ENCODE assay signal across 14 mouse cellular contexts in the genomic region with DNA sequence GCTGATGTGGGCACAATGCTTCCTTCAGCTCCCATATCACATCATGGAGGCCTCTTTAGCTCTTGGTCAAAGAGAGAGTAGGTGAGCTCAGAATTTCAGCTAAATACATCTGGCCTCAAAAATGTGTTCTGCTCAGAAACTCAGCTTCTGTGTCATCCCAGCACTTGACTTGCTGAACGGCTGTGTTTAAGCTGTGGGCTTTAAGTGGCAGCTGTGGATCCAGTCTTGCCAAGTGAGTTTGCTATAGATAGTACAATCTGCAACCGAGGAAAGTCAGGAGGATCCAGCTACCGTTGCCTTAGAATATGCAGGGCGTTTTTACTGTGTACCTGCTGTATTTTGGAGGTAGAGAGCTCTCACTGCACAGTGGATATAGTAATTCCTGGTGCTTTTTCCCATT. TPM values are rescaled to one million over a fixed set of nuclear protein-coding genes. Genes with fewer than 3 reads are reported as not detected.
DNase-seq lines count a peak whose midpoint lies in the region; ATAC-seq and TF ChIP-seq lines count a peak whose summit lies in the region.
"Had no signal": no experiment of that assay in that cellular context is flagged by ENCODE, and none has a peak within 500 bp of the region (broad histone marks: within the 10 kb centered on the region; RNA-seq: fewer than 3 reads in every experiment).

No protein-coding gene starts in this region.

- no peaks in the 10 kb centered on the region for H3K9me3 ChIP-seq in heart, embryonic 12.5 days (replicated peaks)
- no peaks in the 10 kb centered on the region for H3K9me3 ChIP-seq in ES-Bruce4 (replicated peaks; ENCODE audit: control insufficient read depth, insufficient read depth, low read length, poor library complexity, severe bottlenecking)
- H3K9me3 ChIP-seq: forebrain, embryonic 15.5 days; hindbrain, embryonic 15.5 days; liver, embryonic 15.5 days; megakaryocyte, embryonic 14.5 days had no signal

- no peak overlapping the region for H3K4me2 ChIP-seq in heart, embryonic 12.5 days
- H3K4me2 ChIP-seq: forebrain, embryonic 15.5 days; hindbrain, embryonic 15.5 days; liver, embryonic 15.5 days had no signal

- H3K36me3 ChIP-seq in heart, embryonic 12.5 days, result peaks cover 95% of the 10 kb centered on the region
- H3K36me3 ChIP-seq in ES-Bruce4 (ENCODE audit: control insufficient read depth, insufficient read depth, low read length, poor library complexity, severe bottlenecking), result peaks cover 62% of the 10 kb centered on the region

- WGBS in heart, embryonic 12.5 days, result 58% methylated on average over 4 of the region's 4 CpGs

- no peak for ATAC-seq in heart, embryonic 12.5 days (ENCODE audit: insufficient number of reproducible peaks, low FRiP score)
- ATAC-seq: forebrain, embryonic 15.5 days had no signal

- TF ChIP-seq POLR2A in ES-Bruce4 (IDR thresholded peaks at IDR 0.05; ENCODE audit: insufficient read depth, low read length), result no peak

- H3K27me3 ChIP-seq in heart, embryonic 12.5 days (replicated peaks), result no peaks in the 10 kb centered on the region
- H3K27me3 ChIP-seq in ES-Bruce4 (ENCODE audit: control insufficient read depth, insufficient read depth, low read length, poor library complexity, severe bottlenecking), result no peaks in the 10 kb centered on the region
- H3K27me3 ChIP-seq: forebrain, embryonic 15.5 days; hindbrain, embryonic 15.5 days; liver, embryonic 15.5 days; megakaryocyte, embryonic 14.5 days had no signal

- no peak overlapping the region for H3K9ac ChIP-seq in heart, embryonic 12.5 days
- no peak overlapping the region for H3K9ac ChIP-seq in ES-Bruce4 (ENCODE audit: low read depth, poor library complexity, severe bottlenecking)
- H3K9ac ChIP-seq: forebrain, embryonic 15.5 days; hindbrain, embryonic 15.5 days; liver, embryonic 15.5 days had no signal

- H3K4me1 ChIP-seq in heart, embryonic 12.5 days (replicated peaks), result peaks cover 12% of the 10 kb centered on the region
- no peaks in the 10 kb centered on the region for H3K4me1 ChIP-seq in ES-Bruce4 (ENCODE audit: control insufficient read depth, insufficient read depth, low read length)

- intact Hi-C loops in left cerebral cortex, postnatal 14 days (cut with DNase I), result no loop called here

- TF ChIP-seq CTCF in ES-Bruce4 (IDR thresholded peaks at IDR 0.05; ENCODE audit: low read depth, low read length), result no peak

- peak overlapping the region; percentile 17; the same call in 1 of the 2 replicates for H3K27ac ChIP-seq in heart, embryonic 12.5 days (ENCODE audit: poor library complexity, severe bottlenecking)
- H3K27ac ChIP-seq in ES-Bruce4 (ENCODE audit: insufficient read depth, low read length), result peak overlapping the region; percentile 20; the same call in 1 of the 2 replicates
- H3K27ac ChIP-seq: forebrain, embryonic 15.5 days; heart, adult 2 months; hindbrain, embryonic 15.5 days; liver, embryonic 15.5 days had no signal

- no peak for TF ChIP-seq EP300 in ES-Bruce4 (IDR thresholded peaks at IDR 0.05; ENCODE audit: insufficient read depth, low read depth, low read length)

- no peak overlapping the region for H3K4me3 ChIP-seq in heart, embryonic 12.5 days
- no peak overlapping the region for H3K4me3 ChIP-seq in ES-Bruce4 (ENCODE audit: low read depth, low read length)
- H3K4me3 ChIP-seq: forebrain, embryonic 15.5 days; heart, adult 2 months; hindbrain, embryonic 15.5 days; liver, embryonic 15.5 days; megakaryocyte, embryonic 14.5 days had no signal

- no peak for DNase-seq in heart, adult 18-20 months
- peak; percentile 34 to 53 for DNase-seq in left cerebral cortex, adult 18-20 months (ENCODE audit: low spot score in 2 of 2)
- DNase-seq in left cerebral cortex, adult 11 months (ENCODE audit: low spot score), result no peak
- peak; percentile 55 to 64 for DNase-seq in left cerebral cortex, postnatal 14 days (ENCODE audit: low spot score in 2 of 2)
- no peak for DNase-seq in urinary bladder, adult 2 months (ENCODE audit: low spot score)
- DNase-seq: heart, adult 2 months; kidney, postnatal 4 days; thymus, adult 18-20 months had no signal

RNA-seq across cellular contexts. Expression of gene Patz1, which starts 13.7 kb away (rescaled TPM):
- 35.6 and 39.5 TPM in 2 replicates for polyA plus RNA-seq in heart, embryonic 12.5 days (2016; fragmentation: Nextera tagmentation; extraction: Ambion mirVana)
- 10 to 100 TPM; 19.4 to 23.1 TPM for total RNA-seq in heart, adult 18-20 months (2021)
- 10 to 100 TPM; 46.7 to 47.6 TPM for total RNA-seq in left cerebral cortex, adult 18-20 months (2021)
- polyA plus RNA-seq in ES-Bruce4 (2011; ENCODE audit: insufficient read depth, insufficient read length, low read depth, missing spikeins), result 55.6 and 62.5 TPM in 2 replicates
- total RNA-seq in left cerebral cortex, postnatal 14 days (2021), result 10 to 100 TPM; 39.6 to 43.0 TPM
- 26.9 and 29.4 TPM in 2 replicates for polyA plus RNA-seq in urinary bladder, adult 2 months (2012; rRNA removed)

RNA-seq across cellular contexts. Expression of gene Pik3ip1, which starts 27.8 kb away (rescaled TPM):
- polyA plus RNA-seq in heart, embryonic 12.5 days (2016; fragmentation: Nextera tagmentation; extraction: Ambion mirVana), result 20.2 and 21.3 TPM in 2 replicates
- 10 to 100 TPM; 45.2 to 51.2 TPM for total RNA-seq in heart, adult 18-20 months (2021)
- total RNA-seq in left cerebral cortex, adult 18-20 months (2021), result 10 to 100 TPM; 27.8 to 32.3 TPM
- polyA plus RNA-seq in ES-Bruce4 (2011; ENCODE audit: insufficient read depth, insufficient read length, low read depth, missing spikeins), result 17.0 TPM in 2 replicates
- 10 to 100 TPM; 25.7 to 26.5 TPM for total RNA-seq in left cerebral cortex, postnatal 14 days (2021)
- polyA plus RNA-seq in urinary bladder, adult 2 months (2012; rRNA removed), result 37.8 and 51.7 TPM in 2 replicates

RNA-seq across cellular contexts. Expression of gene Drg1, which starts 36.2 kb away (rescaled TPM):
- 159 and 171 TPM in 2 replicates for polyA plus RNA-seq in heart, embryonic 12.5 days (2016; fragmentation: Nextera tagmentation; extraction: Ambion mirVana)
- 10 to 100 TPM; 60.1 to 70.5 TPM for total RNA-seq in heart, adult 18-20 months (2021)
- total RNA-seq in left cerebral cortex, adult 18-20 months (2021), result 10 to 100 TPM; 90.8 to 93.6 TPM
- polyA plus RNA-seq in ES-Bruce4 (2011; ENCODE audit: insufficient read depth, insufficient read length, low read depth, missing spikeins), result 148 and 170 TPM in 2 replicates
- total RNA-seq in left cerebral cortex, postnatal 14 days (2021), result 10 to 100 TPM; 89.7 to 91.4 TPM
- 61.2 and 63.8 TPM in 2 replicates for polyA plus RNA-seq in urinary bladder, adult 2 months (2012; rRNA removed)

Comparison
In these comparisons a context has a peak if more than half of its experiments do, and no peak if none do; other contexts are left out.
1. DNase-seq: peak in left cerebral cortex, adult 18-20 months (2 of 2) and left cerebral cortex, postnatal 14 days (2 of 2); none in heart, adult 18-20 months (0 of 2), left cerebral cortex, adult 11 months (single experiment) and urinary bladder, adult 2 months (single experiment).